Mouse (Mus musculus): ENCODE measurements around the gene Pbld1. TPM values are rescaled to one million over a fixed set of nuclear protein-coding genes. Genes with fewer than 3 reads are reported as not detected.
A peak's percentile ranks its signal among the peaks of the same experiment; 100 is the strongest.

Pbld1 gene
- total RNA-seq (2021) = under 1 TPM; 0.35 to 0.41 TPM

- intact Hi-C loops (cut with DNase I) = loop anchor here (10.0 kb wide), 1 partner anchor 165 kb away; no protein-coding TSS in a partner anchor
Observed at GRCm38 (mm10) chr10:63059862-63060261, at the start of gene Pbld1. Gene Pbld1, plus strand, starts transcription at chr10:63060162.

GRCm38 (mm10) chr10:63010268-63010667 lies 49.7 kb upstream of the Pbld1 start:
- intact Hi-C loops (cut with DNase I) = no loop called here
- DNase-seq (ENCODE audit: low spot score in 2 of 2) = no peak

More at GRCm38 (mm10) chr10:63059862-63060261, at the start of gene Pbld1:
- DNase-seq (ENCODE audit: low spot score in 2 of 2) = no peak

GRCm38 (mm10) chr10:63011556-63011955 lies 48.4 kb upstream of the Pbld1 start:
- intact Hi-C loops (cut with DNase I) = no loop called here
- no peak for DNase-seq (ENCODE audit: low spot score in 2 of 2)

- intact Hi-C loops (cut with DNase I) = no loop called here
- DNase-seq (ENCODE audit: low spot score in 2 of 2) = no peak
Observed at GRCm38 (mm10) chr10:63013476-63013875, 46.5 kb upstream of the Pbld1 start.

GRCm38 (mm10) chr10:63014168-63014567 lies 45.8 kb upstream of the Pbld1 start:
- intact Hi-C loops (cut with DNase I) = no loop called here
- DNase-seq (ENCODE audit: low spot score in 2 of 2) = no peak

GRCm38 (mm10) chr10:63019304-63019703 lies 40.7 kb upstream of the Pbld1 start:
- no peak for DNase-seq (ENCODE audit: low spot score in 2 of 2)
- intact Hi-C loops (cut with DNase I) = no loop called here

- no peak for DNase-seq (ENCODE audit: low spot score in 2 of 2)
- intact Hi-C loops (cut with DNase I) = loop anchor here (10.0 kb wide), 1 partner anchor 83 kb away; no protein-coding TSS in a partner anchor
Observed at GRCm38 (mm10) chr10:63021702-63022101, 38.3 kb upstream of the Pbld1 start.

- intact Hi-C loops (cut with DNase I) = loop anchor here (10.0 kb wide), 1 partner anchor 82 kb away; no protein-coding TSS in a partner anchor
- peak in 1 of 2 experiments; percentile 24 for DNase-seq (ENCODE audit: low spot score in 2 of 2)
Observed at GRCm38 (mm10) chr10:63022541-63023120, 37.3 kb upstream of the Pbld1 start.

GRCm38 (mm10) chr10:63023121-63023748 lies 36.7 kb upstream of the Pbld1 start:
- DNase-seq (ENCODE audit: low spot score in 2 of 2) = peak; percentile 64 to 68
- intact Hi-C loops (cut with DNase I) = loop anchor here (10.0 kb wide), 1 partner anchor 82 kb away; no protein-coding TSS in a partner anchor

- peak; percentile 99 for DNase-seq (ENCODE audit: low spot score in 2 of 2)
- intact Hi-C loops (cut with DNase I) = loop anchor here (10.0 kb wide), 1 partner anchor 81 kb away; no protein-coding TSS in a partner anchor
Observed at GRCm38 (mm10) chr10:63023749-63024579, 36.0 kb upstream of the Pbld1 start, which contains the start of the genes Hnrnph3 and Pbld2. Gene Hnrnph3, minus strand, starts transcription at chr10:63024217. Gene Pbld2, plus strand, starts transcription at chr10:63024315.

GRCm38 (mm10) chr10:63024580-63024910 lies 35.4 kb upstream of the Pbld1 start:
- no peak for DNase-seq (ENCODE audit: low spot score in 2 of 2)
- intact Hi-C loops (cut with DNase I) = loop anchor here (10.0 kb wide), 1 partner anchor 80 kb away; no protein-coding TSS in a partner anchor

GRCm38 (mm10) chr10:63025016-63025415 lies 34.9 kb upstream of the Pbld1 start:
- intact Hi-C loops (cut with DNase I) = loop anchor here (10.0 kb wide), 1 partner anchor 80 kb away; no protein-coding TSS in a partner anchor
- no peak for DNase-seq (ENCODE audit: low spot score in 2 of 2)

- intact Hi-C loops (cut with DNase I) = loop anchor here (10.0 kb wide), 1 partner anchor 79 kb away; no protein-coding TSS in a partner anchor
Observed at GRCm38 (mm10) chr10:63025491-63026011, 34.4 kb upstream of the Pbld1 start.

GRCm38 (mm10) chr10:63026156-63026794 lies 33.7 kb upstream of the Pbld1 start:
- intact Hi-C loops (cut with DNase I) = loop anchor here (10.0 kb wide), 1 partner anchor 79 kb away; no protein-coding TSS in a partner anchor
- DNase-seq (ENCODE audit: low spot score in 2 of 2) = no peak

More at GRCm38 (mm10) chr10:63025491-63026011, 34.4 kb upstream of the Pbld1 start:
- no peak for DNase-seq (ENCODE audit: low spot score in 2 of 2)

- no peak for DNase-seq (ENCODE audit: low spot score in 2 of 2)
- intact Hi-C loops (cut with DNase I) = loop anchor here (10.0 kb wide), 1 partner anchor 78 kb away; no protein-coding TSS in a partner anchor
Observed at GRCm38 (mm10) chr10:63026795-63027160, 33.2 kb upstream of the Pbld1 start.

- no peak for DNase-seq (ENCODE audit: low spot score in 2 of 2)
- intact Hi-C loops (cut with DNase I) = loop anchor here (10.0 kb wide), 1 partner anchor 77 kb away; no protein-coding TSS in a partner anchor
Observed at GRCm38 (mm10) chr10:63027376-63028161, 32.4 kb upstream of the Pbld1 start.

GRCm38 (mm10) chr10:63028396-63028795 lies 31.6 kb upstream of the Pbld1 start:
- no peak for DNase-seq (ENCODE audit: low spot score in 2 of 2)
- intact Hi-C loops (cut with DNase I) = loop anchor here (10.0 kb wide), 1 partner anchor 76 kb away; no protein-coding TSS in a partner anchor

GRCm38 (mm10) chr10:63032267-63032666 lies 27.7 kb upstream of the Pbld1 start:
- intact Hi-C loops (cut with DNase I) = no loop called here
- no peak for DNase-seq (ENCODE audit: low spot score in 2 of 2)

Data from left cerebral cortex, postnatal 36 days (tissue).